Mouse (Mus musculus) cerebellum, postnatal 10 days (tissue): ENCODE data around the gene Tubgcp4.
"Not testable (repeated sequence)": the region's sequence is repeated elsewhere in the genome, so short reads cannot be mapped to it uniquely, and the experiment has no call there.

Source experiments
- DNase-seq, 2 experiments: peaks; one replicate each; pipeline ENCODE4 v3.0.0; 2021; ENCODE audit warnings: mixed read lengths in 2 of 2

Tubgcp4 gene

GRCm38 (mm10) chr2:121170481-121170971 lies at the start of gene Tubgcp4:
Tubgcp4 (plus strand) TSS chr2:121170654.
- no peak for DNase-seq

DNA sequence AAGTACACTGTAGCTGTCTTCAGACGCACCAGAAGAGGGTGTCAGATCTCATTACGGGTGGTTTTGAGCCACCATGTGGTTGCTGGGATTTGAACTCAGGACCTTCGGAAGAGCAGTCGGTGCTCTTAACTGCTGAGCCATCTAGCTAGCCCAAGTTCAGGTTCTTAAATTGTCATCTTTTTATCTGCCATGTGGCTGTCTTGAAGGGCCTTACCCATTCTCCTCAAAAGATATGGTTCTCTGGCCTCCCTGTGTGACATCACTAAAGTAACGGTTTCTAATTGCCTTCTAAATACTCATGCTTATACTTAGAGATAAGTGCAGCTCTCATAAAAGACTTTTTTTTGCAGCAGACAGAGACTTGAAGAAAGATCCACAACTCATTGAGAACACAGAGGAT lies 44.2 kb upstream of the Tubgcp4 start:
- DNase-seq = not testable (repeated sequence)

DNA sequence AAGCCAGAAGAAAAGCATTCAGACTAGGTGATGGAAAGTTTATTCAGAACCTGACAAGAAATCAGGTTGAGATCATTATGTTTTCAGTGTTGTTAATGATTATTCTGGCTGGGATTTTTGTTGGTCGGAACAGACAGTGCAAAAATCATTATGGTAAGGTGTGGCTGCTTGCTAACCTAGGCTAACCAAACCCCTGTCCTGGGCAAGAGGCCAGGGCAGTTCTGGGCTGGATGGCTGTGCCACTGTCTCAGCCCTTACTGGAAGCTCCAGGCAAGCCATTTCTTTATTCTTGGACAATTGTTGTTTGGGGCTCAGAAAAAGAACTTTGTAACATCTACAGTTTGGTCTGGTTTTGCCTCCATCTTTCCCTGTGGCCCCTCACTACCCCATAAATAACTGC lies 42.9 kb upstream of the Tubgcp4 start:
- DNase-seq = no peak

GRCm38 (mm10) chr2:121128865-121129620 lies 41.4 kb upstream of the Tubgcp4 start:
- no peak for DNase-seq

DNA sequence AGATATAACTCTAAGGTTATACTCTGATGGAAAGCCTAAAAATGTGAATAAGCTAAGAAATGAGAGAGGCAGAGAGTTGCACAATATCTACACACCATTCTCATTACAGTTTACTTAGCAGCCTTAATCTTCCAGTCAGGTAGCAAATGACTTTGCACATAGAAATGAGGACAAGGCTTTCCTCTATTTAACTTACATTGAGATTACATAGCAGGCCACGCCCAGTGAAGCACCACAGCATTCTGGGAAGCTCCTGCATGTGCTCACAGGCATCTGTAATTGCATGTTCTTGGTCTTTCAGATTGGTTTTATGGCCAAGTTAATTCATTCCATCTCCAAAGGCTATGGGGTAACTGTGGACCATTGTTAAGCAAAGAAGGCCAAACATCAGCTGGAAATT lies 37.6 kb upstream of the Tubgcp4 start:
- DNase-seq = no peak

DNA sequence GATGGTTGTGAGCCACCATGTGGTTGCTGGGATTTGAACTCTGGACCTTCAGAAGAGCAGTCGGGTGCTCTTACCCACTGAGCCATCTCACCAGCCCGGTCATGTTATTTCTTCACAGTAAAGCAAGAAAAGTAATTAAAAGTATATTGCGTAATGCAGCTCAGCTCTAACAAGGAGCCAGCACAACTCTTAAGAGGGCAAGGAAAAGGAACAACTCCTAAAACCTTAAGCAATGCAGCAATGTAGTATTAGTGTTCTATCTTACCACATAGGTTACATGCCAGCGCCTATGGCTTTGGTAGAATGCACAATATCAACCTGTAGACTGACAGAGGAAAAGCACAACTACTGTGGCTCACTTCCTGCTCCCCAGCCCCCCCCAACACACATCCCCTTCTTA lies 33.1 kb upstream of the Tubgcp4 start:
- DNase-seq = peak in 1 of 2 experiments; percentile 3

- peak; percentile 83 to 85 for DNase-seq
Observed at GRCm38 (mm10) chr2:121139266-121140017, 31.0 kb upstream of the Tubgcp4 start.

GRCm38 (mm10) chr2:121140018-121140882 lies 30.2 kb upstream of the Tubgcp4 start, which contains the start of the genes Adal and Lcmt2:
Adal (plus strand) TSS chr2:121140428.
Lcmt2 (minus strand) TSS chr2:121140653.
- peak; percentile 95 for DNase-seq

GRCm38 (mm10) chr2:121141216-121142035 lies 29.0 kb upstream of the Tubgcp4 start:
- DNase-seq = peak in 1 of 2 experiments; percentile 23

DNA sequence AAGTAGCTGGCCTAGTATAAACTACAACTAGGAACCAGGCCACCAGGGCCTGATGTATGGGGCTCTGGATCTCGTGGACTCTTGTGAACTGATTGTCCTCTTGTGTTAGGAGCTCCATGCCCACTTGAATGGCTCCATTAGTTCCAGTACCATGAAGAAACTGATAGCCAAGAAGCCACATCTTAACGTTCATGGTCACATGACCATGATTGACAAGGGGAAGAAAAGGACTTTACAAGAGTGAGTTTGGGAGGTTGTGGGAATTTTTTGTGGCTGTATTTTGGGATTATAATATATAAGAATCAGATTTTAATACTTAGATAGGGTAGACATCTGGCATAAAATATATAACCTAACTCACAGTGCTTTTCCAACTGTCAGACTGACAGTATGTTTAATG lies 28.0 kb upstream of the Tubgcp4 start:
- no peak for DNase-seq

GRCm38 (mm10) chr2:121149679-121150078 lies 20.8 kb upstream of the Tubgcp4 start:
- no peak for DNase-seq

DNA sequence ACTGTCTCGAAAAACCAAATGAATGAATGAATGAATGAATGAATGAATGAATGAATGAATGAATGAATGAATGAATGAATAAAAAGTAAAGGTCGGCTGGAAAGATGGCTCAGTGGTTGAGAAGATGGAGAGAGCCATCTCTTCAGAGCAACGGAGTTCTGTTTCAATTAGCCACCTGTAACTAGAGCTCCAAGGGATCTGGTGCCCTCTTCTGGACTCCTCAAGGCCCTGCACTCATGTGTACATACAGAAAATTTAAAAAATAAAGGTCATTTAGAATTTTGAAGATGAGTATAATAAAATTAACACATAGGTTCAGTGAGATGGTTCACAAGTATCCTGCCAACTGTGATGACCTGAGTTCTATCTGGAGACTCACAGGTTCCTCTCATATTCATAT lies 17.4 kb upstream of the Tubgcp4 start:
- DNase-seq = no peak

DNA sequence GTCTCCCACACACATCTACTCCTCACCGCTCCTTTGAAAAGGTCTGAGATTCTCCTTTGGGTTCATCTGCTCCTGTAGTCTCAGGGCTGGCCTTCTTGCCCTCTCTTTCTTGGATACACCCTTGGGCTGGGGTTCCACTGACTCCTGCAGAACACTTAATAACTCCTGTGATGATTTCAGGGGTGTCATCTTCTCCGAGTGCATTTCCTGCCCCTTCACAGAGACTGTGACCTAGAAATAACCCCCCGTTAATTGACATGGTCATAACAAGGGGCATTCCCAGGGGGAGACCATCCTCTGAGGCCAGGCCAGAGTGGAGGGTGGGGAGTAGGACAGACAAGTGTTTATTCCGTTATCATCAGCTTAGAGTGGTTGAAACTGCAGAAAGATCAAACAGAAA lies 1.3 kb upstream of the Tubgcp4 start:
- no peak for DNase-seq

GRCm38 (mm10) chr2:121169902-121170301 lies 552 bp upstream of the Tubgcp4 start:
- DNase-seq = peak; percentile 23 to 31

DNA sequence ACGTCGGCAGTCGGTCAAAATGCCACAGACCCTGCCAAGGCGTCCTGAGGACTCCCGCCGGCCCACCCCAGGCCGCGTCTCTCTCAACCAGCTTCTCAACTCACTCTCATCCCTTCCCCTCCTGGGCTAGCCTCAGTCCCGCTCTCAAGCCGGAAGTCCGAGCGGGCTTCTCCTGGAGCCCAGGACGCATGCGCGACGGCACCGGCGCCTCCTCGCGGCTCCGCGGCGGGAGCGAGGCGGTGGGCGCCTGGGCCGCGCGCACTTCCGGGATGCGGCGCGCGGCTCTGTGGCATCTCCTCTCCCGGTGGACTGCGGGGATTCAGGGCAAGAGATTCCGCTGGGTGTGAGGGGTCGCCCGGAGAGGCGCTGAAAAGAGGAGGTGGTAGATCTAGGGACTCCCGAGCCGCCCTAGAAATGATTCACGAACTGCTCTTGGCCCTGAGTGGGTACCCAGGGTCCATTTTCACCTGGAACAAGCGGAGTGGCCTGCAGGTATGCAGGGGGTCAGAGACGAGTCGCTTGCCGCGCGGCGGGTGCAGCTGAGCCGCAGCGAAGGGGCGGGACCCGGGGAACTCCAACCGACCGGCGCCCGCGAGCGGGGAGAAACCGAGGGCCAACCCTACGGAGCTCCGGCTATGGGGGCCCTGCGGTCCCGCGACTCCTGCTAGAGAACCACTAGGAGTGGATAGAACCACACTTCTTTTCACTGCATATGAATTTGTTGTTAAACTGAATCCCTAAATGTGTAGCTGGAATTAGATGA lies 707 bp downstream of the Tubgcp4 start, which contains the start of gene Zscan29:
TSS of gene Zscan29 (minus strand) at position 146 of the 763 bp plus-strand sequence.
- DNase-seq = peak; percentile 92 to 96

DNA sequence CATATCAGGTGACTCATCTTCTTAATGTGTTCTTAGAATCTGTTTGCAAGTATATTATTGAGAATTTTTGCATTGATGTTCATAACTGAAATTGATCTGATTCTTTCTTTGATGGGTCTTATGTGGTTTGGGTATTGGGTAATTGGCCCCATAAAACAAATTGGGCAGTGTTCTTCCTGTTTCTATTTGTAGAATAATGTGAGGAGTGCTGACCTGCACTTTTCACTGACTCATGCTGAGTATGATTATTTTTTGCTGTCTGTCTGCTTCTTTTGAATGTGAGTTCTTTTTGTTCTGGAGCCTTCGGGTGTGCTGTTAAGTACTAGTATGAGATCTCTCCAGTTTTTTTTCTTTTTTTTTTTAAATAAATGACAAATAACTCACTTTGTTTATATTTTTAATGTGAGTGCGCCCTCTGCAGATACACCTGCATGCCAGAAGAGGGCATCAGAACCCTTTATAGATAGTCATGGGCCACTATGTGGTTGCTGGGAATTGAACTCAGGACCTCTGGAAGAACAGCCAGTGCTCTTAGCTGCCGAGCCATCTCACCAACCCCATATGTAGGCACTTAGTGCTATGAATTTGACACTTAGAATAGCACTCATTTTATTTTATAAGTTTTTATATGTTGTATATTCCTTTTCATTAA lies 8.5 kb downstream of the Tubgcp4 start:
- DNase-seq = no peak

- peak; percentile 55 to 70 for DNase-seq
Observed at GRCm38 (mm10) chr2:121183431-121183830, 13.0 kb downstream of the Tubgcp4 start.

- DNase-seq = no peak
Observed at GRCm38 (mm10) chr2:121184142-121184541, 13.7 kb downstream of the Tubgcp4 start.

- DNase-seq = no peak
Observed at GRCm38 (mm10) chr2:121188530-121188929, 18.1 kb downstream of the Tubgcp4 start.

GRCm38 (mm10) chr2:121195466-121195865 lies 25.0 kb downstream of the Tubgcp4 start:
- DNase-seq = no peak
